Mouse (Mus musculus): Measurements from ENCODE around the gene Hepacam2.

DNA sequence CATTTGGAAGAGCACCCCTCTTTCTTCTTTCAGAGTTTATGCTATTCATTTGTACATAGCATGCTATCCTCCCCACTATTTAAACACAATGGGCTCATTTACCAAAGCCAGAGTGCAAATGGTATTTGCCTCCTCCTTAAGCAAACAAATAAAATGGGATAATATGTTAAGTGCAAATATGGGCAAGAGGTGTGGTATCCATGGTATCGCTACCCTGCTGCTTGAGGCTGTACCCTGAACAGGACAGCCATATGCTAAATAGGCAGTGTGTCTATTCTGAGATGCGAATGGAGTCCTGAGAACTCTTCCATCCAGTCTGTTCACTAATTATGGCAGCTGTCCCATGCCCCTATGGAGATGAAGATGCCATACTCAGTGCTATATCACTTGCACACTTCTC, 27.4 kb downstream of the Hepacam2 start:
- TF ChIP-seq CTCF (IDR thresholded peaks at IDR 0.05; ENCODE audit: borderline replicate concordance, insufficient read depth, low read length): no peak
- TF ChIP-seq POLR2A (IDR thresholded peaks at IDR 0.05; ENCODE audit: low read depth, low read length): no peak

All from embryonic fibroblast, embryonic 13.5 days (primary cell).